Mouse (Mus musculus) liver, embryonic 14.5 days (tissue): ENCODE measurements at regions not wholly inside any gene's neighbourhood (a gene's known extent, or its start where the extent isn't known, plus 50 kb on each side); places are given as distances from the start of the nearest gene placed in this dataset.

Experiments
- ATAC-seq: fragments of 200-750 bp; cut with Nextera tagmentation; 2 replicates; pipeline ENCODE4 v1.8.0; 2017; ENCODE audit warnings: moderate number of reproducible peaks, mild to moderate bottlenecking, moderate library complexity; ENCODE audit not compliant: insufficient read depth
- DNase-seq, 3 experiments: peaks; one replicate each; pipeline ENCODE4 v3.0.0-alpha.2; 2012 to 2013; ENCODE audit warnings: low read depth in 3 of 3, low spot score in 3 of 3
- H3K27ac ChIP-seq: fragments of 300-500 bp; sonication (generic); 2 replicates; pipeline ENCODE4 v1.5.1; 2014; ENCODE audit warnings: moderate library complexity, mild to moderate bottlenecking, control low read depth, inconsistent platforms
- H3K27me3 ChIP-seq: fragments of 300-500 bp; sonication (generic); 2 replicates; pipeline ENCODE4 v1.6.1; 2014; ENCODE audit warnings: mild to moderate bottlenecking, low read length, moderate library complexity; ENCODE audit not compliant: control insufficient read depth, insufficient read depth
- H3K36me3 ChIP-seq: fragments of 300-500 bp; sonication (generic); replicated peaks from 2 replicates; pipeline ENCODE4 v1.6.1; 2014; ENCODE audit warnings: low read depth; ENCODE audit not compliant: control insufficient read depth, insufficient read depth
- H3K4me1 ChIP-seq, 2 experiments: fragments of 200-500 bp in 1 of 2; fragments of 300-500 bp in 1 of 2; sonication (generic) in 1 of 2; replicated peaks; 2 replicates each; pipeline ENCODE4 v1.6.1; 2012 to 2014; ENCODE audit warnings: antibody characterized with exemption in 1 of 2, inconsistent platforms in 1 of 2, low read length in 1 of 2; ENCODE audit not compliant: control insufficient read depth in 2 of 2, insufficient read depth in 2 of 2
- H3K4me2 ChIP-seq: fragments of 300-500 bp; sonication (generic); 2 replicates; pipeline ENCODE4 v1.6.1; 2014; ENCODE audit warnings: low read depth, mild to moderate bottlenecking, control low read depth, moderate library complexity
- H3K4me3 ChIP-seq, 2 experiments: fragments of 200-500 bp in 1 of 2; fragments of 300-500 bp in 1 of 2; sonication (generic) in 1 of 2; 2 replicates each; pipeline ENCODE4 v1.5.1; 2012 to 2014; ENCODE audit warnings: low read depth in 2 of 2, low read length in 2 of 2, mild to moderate bottlenecking in 2 of 2, control low read depth in 1 of 2, inconsistent platforms in 1 of 2, moderate library complexity in 1 of 2; ENCODE audit not compliant: insufficient read depth in 1 of 2
- H3K9ac ChIP-seq: fragments of 300-500 bp; sonication (generic); replicated peaks from 2 replicates; pipeline ENCODE4 v1.6.1; 2014; ENCODE audit warnings: mild to moderate bottlenecking, control low read depth, moderate library complexity
- H3K9me3 ChIP-seq: fragments of 300-500 bp; sonication (generic); 2 replicates; pipeline ENCODE4 v1.6.1; 2016; ENCODE audit warnings: low read length, mixed read lengths; ENCODE audit not compliant: control insufficient read depth
- CTCF ChIP-seq: IDR thresholded peaks from 2 replicates; pipeline ENCODE4 v1.5.1; 2016; ENCODE audit warnings: antibody characterized with exemption, low read depth, control low read depth
- EP300 ChIP-seq: IDR thresholded peaks from 2 replicates; pipeline ENCODE4 v1.6.1; 2016; ENCODE audit warnings: antibody characterized with exemption, low read depth
- WGBS: fragments of 180-500 bp; shearing (Covaris S2); extraction: QIAGEN DNeasy Blood & Tissue Kit; methylation state at CpG from one replicate; pipeline ENCODE4 v1.1.7; 2014; ENCODE audit not compliant: insufficient replicate concordance; 5-methylcytosine and 5-hydroxymethylcytosine counted together

DNA sequence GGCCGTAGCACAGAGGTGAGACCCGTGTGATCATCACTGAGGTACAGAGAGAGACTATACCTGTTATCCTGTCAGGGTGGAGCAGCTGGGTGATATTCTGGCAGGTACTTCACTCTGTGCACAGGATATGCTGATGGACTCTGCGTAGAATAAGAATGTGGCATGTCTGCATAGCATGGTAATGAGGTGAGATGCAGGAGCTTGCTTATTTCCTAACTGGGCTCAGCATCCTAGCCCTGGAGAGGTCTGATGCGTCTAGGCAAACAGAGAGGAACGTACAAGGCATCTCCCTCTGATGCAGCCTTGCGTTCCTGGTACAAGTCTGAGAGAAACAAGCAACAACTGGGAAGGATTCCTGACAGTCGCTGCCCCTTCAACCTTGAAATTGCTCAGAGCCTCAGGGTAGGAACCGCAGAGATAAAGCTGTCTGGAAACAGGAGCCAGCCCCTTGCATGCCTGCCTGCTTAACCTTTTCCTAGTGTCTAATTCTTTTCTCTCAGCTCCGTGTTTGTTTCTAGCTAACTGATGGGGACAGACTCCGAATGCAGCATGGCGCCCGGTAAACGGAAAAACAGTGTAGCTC is 259.3 kb downstream of the Med10 start:
- H3K4me3 ChIP-seq: no peak overlapping the region

DNA sequence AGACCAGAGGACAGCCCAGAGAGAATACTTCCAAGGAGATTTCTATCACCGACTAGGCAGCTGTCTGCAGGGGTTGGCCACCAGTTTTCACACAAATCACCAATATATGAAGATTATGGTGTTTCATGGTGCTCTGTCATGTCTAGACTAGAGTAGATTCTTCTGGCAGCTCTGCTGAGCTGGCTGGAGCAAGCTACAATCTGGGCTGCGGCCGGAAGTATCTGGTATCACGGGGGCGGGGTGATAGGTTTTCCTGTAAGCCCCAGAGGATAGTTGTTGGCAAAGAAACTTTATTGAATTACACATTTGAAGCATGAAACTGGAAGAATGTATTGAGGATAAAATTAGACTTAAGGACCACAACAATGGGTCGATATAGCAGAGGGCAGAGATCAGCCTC is 271.5 kb downstream of the Med10 start:
- no peak overlapping the region for H3K4me3 ChIP-seq
- H3K4me1 ChIP-seq: no peaks in the 10 kb centered on the region
- no peak for ATAC-seq
- DNase-seq: no peak
- 63% methylated on average over 6 of the region's 6 CpGs for WGBS
- no peak overlapping the region for H3K27ac ChIP-seq
- H3K36me3 ChIP-seq: no peaks in the 10 kb centered on the region
- H3K27me3 ChIP-seq: no peaks in the 10 kb centered on the region
- TF ChIP-seq EP300: no peak
- no peak for TF ChIP-seq CTCF
- no peak overlapping the region for H3K9ac ChIP-seq
- no peaks in the 10 kb centered on the region for H3K9me3 ChIP-seq
- no peak overlapping the region for H3K4me2 ChIP-seq

More for the DNA sequence above, 259.3 kb downstream of the Med10 start:
- WGBS: 65% methylated on average over 13 of the region's 13 CpGs
- Histone ChIP-seq H3K36me3 (no peaks in the 10 kb centered on the region), H3K9me3 (no peaks in the 10 kb centered on the region), H3K4me1 (no peaks in the 10 kb centered on the region), H3K27me3 (no peaks in the 10 kb centered on the region), H3K9ac (no peak overlapping the region), H3K4me2 (no peak overlapping the region), H3K27ac (no peak overlapping the region)
- ATAC-seq (no peak), DNase-seq (no peak)
- no peak for TF ChIP-seq EP300
- no peak for TF ChIP-seq CTCF

DNA sequence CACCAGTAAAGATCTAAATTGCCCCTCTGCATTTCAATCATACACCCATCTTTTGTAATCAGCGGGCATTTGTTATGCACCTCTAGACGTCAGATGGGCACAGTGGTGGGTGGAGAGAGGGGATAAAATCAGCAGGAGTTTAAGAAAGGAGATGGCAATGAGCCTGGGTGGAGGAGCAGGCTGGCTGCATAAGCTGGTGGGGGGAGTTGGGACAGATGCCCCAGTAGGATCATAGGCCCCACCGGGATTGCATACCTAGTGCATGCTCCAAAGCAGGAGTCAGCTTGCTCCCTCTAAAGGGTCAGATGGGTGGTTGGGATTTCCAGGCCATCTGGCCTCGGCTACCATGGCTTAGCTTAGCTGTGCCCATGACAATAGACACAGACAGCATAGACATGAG is 273.2 kb downstream of the Med10 start:
- no peak overlapping the region for H3K4me2 ChIP-seq
- H3K27me3 ChIP-seq: no peaks in the 10 kb centered on the region
- H3K9me3 ChIP-seq: no peaks in the 10 kb centered on the region
- no peak overlapping the region for H3K9ac ChIP-seq
- DNase-seq (no peak), ATAC-seq (no peak)
- H3K36me3 ChIP-seq: no peaks in the 10 kb centered on the region
- no peak overlapping the region for H3K4me3 ChIP-seq
- H3K27ac ChIP-seq: no peak overlapping the region
- no peaks in the 10 kb centered on the region for H3K4me1 ChIP-seq
- TF ChIP-seq EP300: no peak
- WGBS: 59% methylated on average over 4 of the region's 4 CpGs

DNA sequence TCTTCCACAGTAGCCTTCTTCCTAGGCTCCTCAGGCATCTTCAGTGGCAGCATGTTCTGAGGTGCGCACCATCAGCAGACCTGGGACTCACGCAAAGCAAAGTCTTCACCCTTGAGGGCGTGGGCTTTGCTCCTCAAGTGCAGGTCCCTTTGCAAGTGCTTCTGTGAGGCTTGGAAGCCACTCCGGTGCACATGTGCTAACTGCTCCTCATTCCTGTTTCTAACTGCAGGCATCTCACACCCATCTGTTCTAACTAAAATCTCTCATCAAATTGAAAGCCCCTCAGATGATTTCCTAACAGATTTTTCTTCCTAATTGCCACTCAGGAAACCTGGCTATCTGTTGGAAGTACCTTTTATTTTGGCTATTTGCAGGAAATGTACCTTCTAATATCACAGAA is 278.9 kb downstream of the Med10 start:
- Histone ChIP-seq H3K27ac (no peak overlapping the region), H3K36me3 (no peaks in the 10 kb centered on the region), H3K4me1 (no peaks in the 10 kb centered on the region), H3K9me3 (no peaks in the 10 kb centered on the region), H3K9ac (no peak overlapping the region), H3K4me2 (no peak overlapping the region), H3K4me3 (no peak overlapping the region), H3K27me3 (no peaks in the 10 kb centered on the region)
- no peak for DNase-seq
- WGBS: 64% methylated on average over 4 of the region's 4 CpGs
- TF ChIP-seq CTCF (no peak), EP300 (no peak)
- ATAC-seq: no peak

DNA sequence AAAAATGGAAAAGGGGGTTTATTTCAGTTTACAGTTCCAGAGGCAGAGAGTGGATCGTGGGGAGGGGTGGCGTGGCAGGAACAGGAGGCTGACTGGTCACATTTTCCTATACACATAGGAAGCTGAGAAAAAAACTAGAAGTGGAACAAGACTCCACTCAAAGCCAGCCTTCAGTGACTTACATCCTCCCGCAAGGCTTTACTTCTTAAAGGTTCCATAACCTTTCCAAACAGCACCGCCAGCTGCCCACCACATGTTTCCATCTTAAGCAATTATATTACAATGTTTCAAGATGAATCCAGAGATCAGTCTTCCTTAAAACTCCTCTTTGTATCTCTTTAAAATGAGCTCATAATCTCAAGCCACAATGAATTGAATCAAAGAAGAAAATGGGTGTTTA is 290.7 kb downstream of the Med10 start:
- Histone ChIP-seq H3K4me1 (no peaks in the 10 kb centered on the region), H3K9me3 (no peaks in the 10 kb centered on the region), H3K27ac (no peak overlapping the region), H3K36me3 (no peaks in the 10 kb centered on the region), H3K27me3 (no peaks in the 10 kb centered on the region), H3K9ac (no peak overlapping the region), H3K4me2 (no peak overlapping the region), H3K4me3 (no peak overlapping the region)
- TF ChIP-seq CTCF (no peak), EP300 (no peak)
- no peak for DNase-seq
- no peak for ATAC-seq
- WGBS: 64% methylated on average over 4 of the region's 4 CpGs

DNA sequence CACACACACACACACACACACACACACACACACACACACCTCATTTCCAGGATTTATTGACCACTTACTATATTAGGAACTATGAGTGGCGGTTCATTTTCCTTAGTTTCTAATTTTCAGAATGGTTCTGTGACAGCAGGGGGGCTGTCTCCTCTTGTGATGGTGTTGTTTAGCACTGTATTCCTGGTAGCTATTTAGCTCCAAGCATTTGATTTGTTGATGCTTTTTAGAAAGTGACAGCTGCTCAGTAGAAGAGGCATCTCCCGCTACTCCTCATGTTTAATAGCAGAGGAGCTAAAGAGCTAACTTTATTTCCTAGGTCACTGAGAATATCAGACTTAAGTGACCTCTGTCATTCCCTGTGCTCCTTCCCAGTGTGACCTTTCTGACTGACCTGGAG is 291.8 kb downstream of the Med10 start:
- no peak for DNase-seq
- no peak for ATAC-seq
- no peak overlapping the region for H3K27ac ChIP-seq
- no peak overlapping the region for H3K4me3 ChIP-seq
- no peak overlapping the region for H3K9ac ChIP-seq
- H3K4me1 ChIP-seq: no peaks in the 10 kb centered on the region
- no peaks in the 10 kb centered on the region for H3K9me3 ChIP-seq
- no peaks in the 10 kb centered on the region for H3K36me3 ChIP-seq
- TF ChIP-seq EP300 (no peak), CTCF (no peak)
- H3K27me3 ChIP-seq: no peaks in the 10 kb centered on the region
- no peak overlapping the region for H3K4me2 ChIP-seq
- 50% methylated on average over 2 of the region's 2 CpGs for WGBS
